Mouse (Mus musculus): ENCODE data around the gene Zdhhc24. TPM values are rescaled to one million over a fixed set of nuclear protein-coding genes. Genes with fewer than 3 reads are reported as not detected.

Zdhhc24 gene
- polyA plus RNA-seq, 1 experiment from 2014 or later: 10.9 TPM

DNA sequence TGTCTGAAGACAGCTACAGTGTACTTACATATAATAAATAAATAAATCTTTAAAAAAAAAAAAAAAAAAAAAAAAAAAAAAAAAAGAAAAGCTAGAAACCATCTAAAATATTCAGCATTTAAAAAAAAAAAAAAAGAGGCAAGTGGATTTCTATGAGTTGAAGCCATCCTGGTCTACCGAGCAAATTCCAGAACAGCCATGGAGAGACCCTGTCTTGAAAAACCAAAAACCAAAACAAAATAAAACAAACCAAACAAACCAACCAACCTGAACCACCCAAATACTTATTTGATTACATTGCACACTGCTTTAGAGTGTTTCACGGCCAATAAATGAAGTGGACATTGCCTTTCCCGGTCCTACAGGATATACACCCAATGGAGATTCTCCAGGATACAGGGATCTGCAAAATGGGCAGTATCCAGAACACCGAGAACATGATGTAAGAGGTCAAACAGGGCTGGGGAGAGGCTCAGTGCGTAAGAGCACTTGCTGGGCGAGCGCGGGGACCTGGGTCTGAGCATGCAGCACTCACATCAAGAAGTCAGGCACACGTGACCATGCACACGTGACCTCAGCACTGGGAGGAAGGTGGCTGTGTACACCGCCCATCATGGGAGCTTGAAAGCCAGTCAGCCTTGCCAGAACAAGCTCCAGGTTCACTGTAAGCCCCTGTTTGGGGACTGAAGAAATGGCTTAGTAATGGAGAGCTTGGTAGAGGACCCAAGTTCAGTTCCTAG is 46.8 kb downstream of the Zdhhc24 start:
- Histone ChIP-seq H3K4me1 (ENCODE audit: control insufficient read depth, insufficient read depth, low read length) (peaks cover 17% of the 10 kb centered on the region), H3K4me2 (ENCODE audit: low read depth, low read length) (no peak overlapping the region), H3K9me3 (ENCODE audit: control insufficient read depth, low read length) (no peaks in the 10 kb centered on the region), H3K27me3 (replicated peaks; ENCODE audit: control insufficient read depth, insufficient read depth, low read length) (no peaks in the 10 kb centered on the region), H3K4me3 (ENCODE audit: low read length) (no peak overlapping the region), H3K9ac (ENCODE audit: low read depth, low read length) (no peak overlapping the region), H3K27ac (ENCODE audit: low read length) (no peak overlapping the region), H3K36me3 (ENCODE audit: control insufficient read depth, insufficient read depth, low read length) (peaks cover 29% of the 10 kb centered on the region)
- WGBS: 93% methylated on average over 11 of the region's 11 CpGs
- ATAC-seq: no peak

DNA sequence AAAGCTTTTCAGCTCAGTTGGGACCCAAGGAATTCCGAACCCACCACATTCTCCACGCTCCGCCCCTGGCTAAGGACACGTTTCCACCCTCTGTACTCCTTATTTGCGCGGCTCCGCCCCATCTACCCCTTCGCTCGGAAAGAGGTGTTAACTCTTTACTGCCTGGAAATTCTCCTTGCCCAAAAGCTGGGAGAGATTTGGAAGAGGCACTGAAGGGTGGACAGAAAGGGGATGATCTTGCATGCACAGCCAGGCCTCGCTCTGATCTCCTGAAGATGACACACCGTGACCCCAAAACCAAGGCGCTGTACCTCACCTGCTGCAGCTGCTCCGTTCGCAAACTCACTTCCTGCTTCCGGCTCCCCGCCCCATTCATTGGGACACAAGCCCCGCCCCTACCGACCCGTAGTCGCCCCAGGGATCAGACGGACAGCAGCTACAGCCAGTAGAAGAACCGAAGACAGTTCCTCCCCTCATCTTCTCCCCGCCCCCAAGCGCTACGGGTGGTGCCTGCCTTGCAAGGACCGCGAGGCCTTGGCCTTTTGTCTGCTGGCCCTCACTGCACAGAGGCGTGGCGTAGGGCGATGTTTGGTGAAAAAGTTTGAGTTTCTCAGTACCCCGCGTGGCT is 49.5 kb downstream of the Zdhhc24 start, which contains the start of gene Dpp3:
Dpp3 (minus strand) TSS at position 384 of the 628 bp plus-strand sequence.
- H3K27ac ChIP-seq (ENCODE audit: low read length): peak within 1 kb of the TSS; percentile 72
- no peaks in the 10 kb centered on the region for H3K27me3 ChIP-seq (replicated peaks; ENCODE audit: control insufficient read depth, insufficient read depth, low read length)
- ATAC-seq: peak; percentile 100

DNA sequence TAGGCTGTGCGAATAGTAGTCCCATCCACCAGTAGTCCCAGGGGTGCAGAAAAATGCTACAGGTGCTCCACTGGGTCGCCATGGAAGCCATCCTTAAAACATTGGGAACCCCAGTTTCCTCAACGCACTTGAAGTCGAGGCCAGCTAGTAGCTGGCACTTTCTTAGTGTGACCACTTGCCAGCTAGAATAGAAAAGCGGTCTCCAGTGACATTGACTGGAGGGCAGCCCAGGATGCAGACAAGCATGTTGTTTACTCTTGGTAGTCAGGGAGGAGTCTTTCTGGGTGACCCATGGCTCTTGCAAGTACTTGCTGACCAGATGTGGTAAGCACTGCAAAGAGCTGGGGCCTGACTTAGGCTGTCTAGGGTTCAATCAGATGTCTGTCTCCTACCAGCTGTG is 50.3 kb downstream of the Zdhhc24 start:
- Histone ChIP-seq H3K36me3 (ENCODE audit: control insufficient read depth, insufficient read depth, low read length) (peaks cover 10% of the 10 kb centered on the region; the same call in 1 of the 2 replicates), H3K4me1 (ENCODE audit: control insufficient read depth, insufficient read depth, low read length) (peaks cover 17% of the 10 kb centered on the region), H3K9me3 (ENCODE audit: control insufficient read depth, low read length) (no peaks in the 10 kb centered on the region), H3K27ac (ENCODE audit: low read length) (peak overlapping the region; percentile 72; the same call in 1 of the 2 replicates), H3K9ac (ENCODE audit: low read depth, low read length) (peak overlapping the region; percentile 76), H3K4me3 (ENCODE audit: low read length) (peak overlapping the region; percentile 75), H3K4me2 (ENCODE audit: low read depth, low read length) (peak overlapping the region; percentile 83), H3K27me3 (replicated peaks; ENCODE audit: control insufficient read depth, insufficient read depth, low read length) (no peaks in the 10 kb centered on the region)
- no peak for ATAC-seq
- 60% methylated on average over 5 of the region's 5 CpGs for WGBS

More for the DNA sequence above, 49.5 kb downstream of the Zdhhc24 start, which contains the start of gene Dpp3:
- H3K9ac ChIP-seq (ENCODE audit: low read depth, low read length): peak within 1 kb of the TSS; percentile 76
- peak within 1 kb of the TSS; percentile 75 for H3K4me3 ChIP-seq (ENCODE audit: low read length)
- H3K4me1 ChIP-seq (ENCODE audit: control insufficient read depth, insufficient read depth, low read length): peaks cover 17% of the 10 kb centered on the region
- under 1% methylated on average over 32 of the region's 32 CpGs for WGBS
- no peaks in the 10 kb centered on the region for H3K9me3 ChIP-seq (ENCODE audit: control insufficient read depth, low read length)
- H3K4me2 ChIP-seq (ENCODE audit: low read depth, low read length): peak within 1 kb of the TSS; percentile 88
- peaks cover 18% of the 10 kb centered on the region for H3K36me3 ChIP-seq (ENCODE audit: control insufficient read depth, insufficient read depth, low read length)

Other genes starting within 250 kb of the Zdhhc24 start
- 1.1 and 2.1 TPM in 2 replicates for gene Gm960, start 180.0 kb upstream of the Zdhhc24 start, polyA plus RNA-seq (2015; fragmentation: Nextera tagmentation; extraction: Ambion mirVana)
- 0.77 and 0.88 TPM in 2 replicates for gene Sptbn2, start 167.5 kb upstream of the Zdhhc24 start, polyA plus RNA-seq (2015; fragmentation: Nextera tagmentation; extraction: Ambion mirVana)
- 38.5 and 41.6 TPM in 2 replicates for gene Rbm4b, start 122.2 kb upstream of the Zdhhc24 start, polyA plus RNA-seq (2015; fragmentation: Nextera tagmentation; extraction: Ambion mirVana)
- gene Rbm4, start 84.8 kb upstream of the Zdhhc24 start, polyA plus RNA-seq (2015; fragmentation: Nextera tagmentation; extraction: Ambion mirVana): 47.3 and 49.4 TPM in 2 replicates
- gene Gm21992, start 67.1 kb upstream of the Zdhhc24 start, polyA plus RNA-seq (2015; fragmentation: Nextera tagmentation; extraction: Ambion mirVana): 29.4 and 30.1 TPM in 2 replicates
- 73.1 and 77.0 TPM in 2 replicates for gene Rbm14, start 67.0 kb upstream of the Zdhhc24 start, polyA plus RNA-seq (2015; fragmentation: Nextera tagmentation; extraction: Ambion mirVana)
- 61.4 and 65.8 TPM in 2 replicates for gene Ccs, start 39.3 kb upstream of the Zdhhc24 start, polyA plus RNA-seq (2015; fragmentation: Nextera tagmentation; extraction: Ambion mirVana)
- 0.06 TPM in 1 of 2 replicates, not detected in the other for gene Ccdc87, start 39.3 kb upstream of the Zdhhc24 start, polyA plus RNA-seq (2015; fragmentation: Nextera tagmentation; extraction: Ambion mirVana)
- 24.0 and 26.3 TPM in 2 replicates for gene Ctsf, start 23.5 kb upstream of the Zdhhc24 start, polyA plus RNA-seq (2015; fragmentation: Nextera tagmentation; extraction: Ambion mirVana)
- gene Actn3, start 759 bp upstream of the Zdhhc24 start, polyA plus RNA-seq (2015; fragmentation: Nextera tagmentation; extraction: Ambion mirVana): 1.1 and 1.3 TPM in 2 replicates
- 2.4 and 2.8 TPM in 2 replicates for gene Bbs1, start 28.0 kb downstream of the Zdhhc24 start, polyA plus RNA-seq (2015; fragmentation: Nextera tagmentation; extraction: Ambion mirVana)
- gene Dpp3, start 49.6 kb downstream of the Zdhhc24 start, polyA plus RNA-seq (2015; fragmentation: Nextera tagmentation; extraction: Ambion mirVana): 137 and 138 TPM in 2 replicates
- 1.3 and 1.6 TPM in 2 replicates for gene Peli3, start 64.5 kb downstream of the Zdhhc24 start, polyA plus RNA-seq (2015; fragmentation: Nextera tagmentation; extraction: Ambion mirVana)
- 88.1 and 98.2 TPM in 2 replicates for gene Mrpl11, start 83.5 kb downstream of the Zdhhc24 start, polyA plus RNA-seq (2015; fragmentation: Nextera tagmentation; extraction: Ambion mirVana)
- 0.13 and 0.22 TPM in 2 replicates for gene Npas4, start 111.6 kb downstream of the Zdhhc24 start, polyA plus RNA-seq (2015; fragmentation: Nextera tagmentation; extraction: Ambion mirVana)
- 4.5 and 5.4 TPM in 2 replicates for gene Slc29a2, start 145.2 kb downstream of the Zdhhc24 start, polyA plus RNA-seq (2015; fragmentation: Nextera tagmentation; extraction: Ambion mirVana)
- 34.2 and 39.3 TPM in 2 replicates for gene B4gat1, start 160.2 kb downstream of the Zdhhc24 start, polyA plus RNA-seq (2015; fragmentation: Nextera tagmentation; extraction: Ambion mirVana)
- 0.92 and 1.5 TPM in 2 replicates for gene AC124502.3, start 160.2 kb downstream of the Zdhhc24 start, polyA plus RNA-seq (2015; fragmentation: Nextera tagmentation; extraction: Ambion mirVana)
- gene Brms1, start 162.7 kb downstream of the Zdhhc24 start, polyA plus RNA-seq (2015; fragmentation: Nextera tagmentation; extraction: Ambion mirVana): 43.7 and 44.1 TPM in 2 replicates
- 2.5 and 2.8 TPM in 2 replicates for gene Rin1, start 171.8 kb downstream of the Zdhhc24 start, polyA plus RNA-seq (2015; fragmentation: Nextera tagmentation; extraction: Ambion mirVana)
- 42.8 and 49.6 TPM in 2 replicates for gene Cd248, start 189.4 kb downstream of the Zdhhc24 start, polyA plus RNA-seq (2015; fragmentation: Nextera tagmentation; extraction: Ambion mirVana)
- gene Tmem151a, start 206.9 kb downstream of the Zdhhc24 start, polyA plus RNA-seq (2015; fragmentation: Nextera tagmentation; extraction: Ambion mirVana): 4.7 and 5.1 TPM in 2 replicates
- gene Yif1a, start 209.9 kb downstream of the Zdhhc24 start, polyA plus RNA-seq (2015; fragmentation: Nextera tagmentation; extraction: Ambion mirVana): 155 and 176 TPM in 2 replicates
- gene Cnih2, start 219.9 kb downstream of the Zdhhc24 start, polyA plus RNA-seq (2015; fragmentation: Nextera tagmentation; extraction: Ambion mirVana): 8.1 and 8.3 TPM in 2 replicates
- gene Rab1b, start 228.4 kb downstream of the Zdhhc24 start, polyA plus RNA-seq (2015; fragmentation: Nextera tagmentation; extraction: Ambion mirVana): 241 and 244 TPM in 2 replicates
- gene Klc2, start 239.9 kb downstream of the Zdhhc24 start, polyA plus RNA-seq (2015; fragmentation: Nextera tagmentation; extraction: Ambion mirVana): 12.7 and 13.6 TPM in 2 replicates

Data from intestine, embryonic 16.5 days (tissue).